Mouse (Mus musculus): ENCODE results near the gene B3gnt9.
"Not testable (repeated sequence)": the region's sequence is repeated elsewhere in the genome, so short reads cannot be mapped to it uniquely, and the experiment has no call there.

B3gnt9 gene

GRCm38 (mm10) chr8:105254966-105255350 is at the start of gene B3gnt9:
Gene B3gnt9, minus strand, starts transcription at chr8:105255153.
- peak; percentile 74 for DNase-seq (ENCODE audit: low spot score)

GRCm38 (mm10) chr8:105303874-105304273 is 48.9 kb upstream of the B3gnt9 start:
- DNase-seq (ENCODE audit: low spot score): no peak

GRCm38 (mm10) chr8:105303396-105303795 is 48.4 kb upstream of the B3gnt9 start:
- no peak for DNase-seq (ENCODE audit: low spot score)

- DNase-seq (ENCODE audit: low spot score): no peak
These were observed 45.0 kb upstream of the B3gnt9 start for GRCm38 (mm10) chr8:105299962-105300361.

GRCm38 (mm10) chr8:105298351-105299252 is 43.6 kb upstream of the B3gnt9 start:
- no peak for DNase-seq (ENCODE audit: low spot score)

- peak; percentile 89 for DNase-seq (ENCODE audit: low spot score)
These were observed 42.7 kb upstream of the B3gnt9 start, which contains the start of gene E2f4 for GRCm38 (mm10) chr8:105297511-105298192. Gene E2f4, plus strand, starts transcription at chr8:105297663.

- DNase-seq (ENCODE audit: low spot score): no peak
These were observed 41.1 kb upstream of the B3gnt9 start, which contains the start of gene Exoc3l for GRCm38 (mm10) chr8:105295895-105296573. Gene Exoc3l, minus strand, starts transcription at chr8:105296101.

- DNase-seq (ENCODE audit: low spot score): no peak
These were observed 40.3 kb upstream of the B3gnt9 start for GRCm38 (mm10) chr8:105295256-105295655.

- no peak for DNase-seq (ENCODE audit: low spot score)
These were observed 39.8 kb upstream of the B3gnt9 start for GRCm38 (mm10) chr8:105294776-105295175.

- no peak for DNase-seq (ENCODE audit: low spot score)
These were observed 38.5 kb upstream of the B3gnt9 start for GRCm38 (mm10) chr8:105293405-105293804.

- no peak for DNase-seq (ENCODE audit: low spot score)
These were observed 37.5 kb upstream of the B3gnt9 start for GRCm38 (mm10) chr8:105292471-105292870.

- not testable (repeated sequence) for DNase-seq (ENCODE audit: low spot score)
These were observed 36.8 kb upstream of the B3gnt9 start for GRCm38 (mm10) chr8:105291802-105292201.

- DNase-seq (ENCODE audit: low spot score): not testable (repeated sequence)
These were observed 36.4 kb upstream of the B3gnt9 start for GRCm38 (mm10) chr8:105291364-105291763.

GRCm38 (mm10) chr8:105290554-105291314 is 35.8 kb upstream of the B3gnt9 start:
- DNase-seq (ENCODE audit: low spot score): peak; percentile 78

GRCm38 (mm10) chr8:105289805-105290460 is 35.0 kb upstream of the B3gnt9 start, which contains the start of gene 4931428F04Rik:
Gene 4931428F04Rik, minus strand, starts transcription at chr8:105289864.
- DNase-seq (ENCODE audit: low spot score): peak; percentile 45

GRCm38 (mm10) chr8:105288958-105289732 is 34.2 kb upstream of the B3gnt9 start:
- DNase-seq (ENCODE audit: low spot score): peak; percentile 91

- no peak for DNase-seq (ENCODE audit: low spot score)
These were observed 33.3 kb upstream of the B3gnt9 start for GRCm38 (mm10) chr8:105288231-105288630.

- no peak for DNase-seq (ENCODE audit: low spot score)
These were observed 32.0 kb upstream of the B3gnt9 start for GRCm38 (mm10) chr8:105286907-105287306.

GRCm38 (mm10) chr8:105285514-105285913 is 30.6 kb upstream of the B3gnt9 start:
- DNase-seq (ENCODE audit: low spot score): no peak

GRCm38 (mm10) chr8:105283074-105283473 is 28.1 kb upstream of the B3gnt9 start:
- peak; percentile 41 for DNase-seq (ENCODE audit: low spot score)
